Mouse (Mus musculus) layer of hippocampus, postnatal 14 days (tissue): Measurements from ENCODE around the gene Glb1l. TPM values are rescaled to one million over a fixed set of nuclear protein-coding genes. Genes with fewer than 3 reads are reported as not detected.

Experiments
- DNase-seq, 2 experiments: peaks; one replicate each; pipeline ENCODE4 v3.0.0; 2021 to 2022; ENCODE audit warnings: low spot score in 2 of 2, mixed read lengths in 1 of 2
- total RNA-seq, 2 experiments: library from RNA; stranded (reverse); gene quantifications; 2 replicates each; pipeline ENCODE4 v1.2.3; 2021

Glb1l gene
- total RNA-seq, 2 experiments from 2014 or later, result 21.3 to 21.7 TPM

GRCm38 (mm10) chr1:75231664-75232152 is 21.1 kb upstream of the Glb1l start, which contains the start of gene A630095N17Rik:
TSS of gene A630095N17Rik (minus strand) at chr1:75232102.
- no peak for DNase-seq

DNA sequence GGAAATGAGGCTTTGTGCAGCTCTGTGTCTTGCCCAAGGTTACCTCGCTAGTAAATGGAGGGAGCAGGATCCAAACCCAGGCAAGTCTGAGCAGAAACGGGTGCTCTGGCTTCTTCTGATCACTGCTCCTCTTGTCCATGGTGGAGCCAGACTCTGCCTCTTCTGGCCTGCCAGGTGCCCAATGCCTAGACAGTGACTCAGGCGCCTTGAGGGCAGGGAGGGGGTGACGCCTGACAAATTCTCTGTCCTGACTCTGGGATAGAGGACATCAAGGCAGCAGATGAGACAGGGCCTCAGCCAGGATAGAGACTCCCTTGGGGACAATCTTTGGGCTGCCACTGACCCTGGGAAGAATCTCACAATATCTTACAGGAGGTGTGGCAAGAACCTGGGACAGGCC is 20.6 kb upstream of the Glb1l start:
- DNase-seq, result no peak

DNA sequence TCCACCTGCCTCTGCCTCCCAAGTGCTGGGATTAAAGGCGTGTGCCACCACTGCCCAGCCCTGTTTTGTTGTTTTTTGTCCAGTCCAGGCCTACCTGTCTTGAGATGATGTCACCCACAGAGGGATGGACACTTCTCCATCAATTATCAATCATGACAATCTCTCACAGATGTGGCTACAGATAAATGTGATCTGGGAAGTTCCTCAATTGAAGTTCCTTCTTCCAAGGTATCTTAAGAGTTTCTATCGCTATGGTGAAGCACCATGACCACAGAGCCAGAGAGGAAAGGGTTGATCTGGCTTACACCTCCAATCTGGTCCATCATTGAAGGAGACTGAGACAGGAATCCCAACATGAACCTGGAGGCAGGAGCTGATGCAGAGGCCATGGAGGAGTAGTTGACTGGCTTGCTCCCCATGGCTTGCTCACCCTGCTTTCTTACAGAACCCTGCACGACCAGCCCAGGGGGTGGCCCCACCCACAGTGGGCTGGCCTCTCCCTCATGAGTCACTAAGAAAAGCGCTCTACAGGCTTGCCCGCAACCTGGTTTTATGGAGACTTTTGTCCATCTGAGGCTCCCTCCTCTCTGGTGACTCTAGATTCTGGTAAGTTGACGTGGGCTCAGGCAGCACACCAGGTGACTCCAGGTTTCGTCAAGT is 19.9 kb upstream of the Glb1l start:
- DNase-seq, result no peak

- no peak for DNase-seq
Observed at GRCm38 (mm10) chr1:75229158-75229557, 18.5 kb upstream of the Glb1l start.

- no peak for DNase-seq
Observed at GRCm38 (mm10) chr1:75227653-75228052, 17.0 kb upstream of the Glb1l start.

GRCm38 (mm10) chr1:75226138-75226537 is 15.5 kb upstream of the Glb1l start:
- DNase-seq, result no peak

DNA sequence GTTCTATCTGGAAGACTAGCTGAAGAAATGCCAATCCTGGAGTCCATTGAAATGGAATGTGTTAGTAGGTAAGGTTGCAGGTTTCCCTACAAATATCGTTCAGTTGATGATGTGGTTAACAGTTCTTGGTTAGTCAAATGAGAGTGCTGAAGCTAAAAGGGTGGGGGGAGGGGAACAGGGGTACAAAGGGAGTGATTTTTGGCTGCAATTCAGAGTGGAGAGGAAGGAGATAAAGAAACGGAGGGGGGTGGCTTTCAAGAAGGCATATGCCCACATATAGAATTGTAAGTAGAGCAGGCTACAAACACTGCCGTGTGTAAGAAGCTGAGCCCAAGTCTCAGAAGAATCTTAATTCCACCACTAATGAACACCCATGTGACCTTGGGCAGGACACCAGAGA is 14.9 kb upstream of the Glb1l start:
- no peak for DNase-seq

GRCm38 (mm10) chr1:75223532-75223931 is 12.9 kb upstream of the Glb1l start:
- no peak for DNase-seq

- DNase-seq, result no peak
Observed at GRCm38 (mm10) chr1:75222926-75223325, 12.3 kb upstream of the Glb1l start.

- no peak for DNase-seq
Observed at GRCm38 (mm10) chr1:75221538-75221937, 10.9 kb upstream of the Glb1l start.

GRCm38 (mm10) chr1:75219531-75219930 is 8.9 kb upstream of the Glb1l start, which contains the start of gene Tuba4a:
TSS of gene Tuba4a (minus strand) at chr1:75219865.
- DNase-seq, result no peak

DNA sequence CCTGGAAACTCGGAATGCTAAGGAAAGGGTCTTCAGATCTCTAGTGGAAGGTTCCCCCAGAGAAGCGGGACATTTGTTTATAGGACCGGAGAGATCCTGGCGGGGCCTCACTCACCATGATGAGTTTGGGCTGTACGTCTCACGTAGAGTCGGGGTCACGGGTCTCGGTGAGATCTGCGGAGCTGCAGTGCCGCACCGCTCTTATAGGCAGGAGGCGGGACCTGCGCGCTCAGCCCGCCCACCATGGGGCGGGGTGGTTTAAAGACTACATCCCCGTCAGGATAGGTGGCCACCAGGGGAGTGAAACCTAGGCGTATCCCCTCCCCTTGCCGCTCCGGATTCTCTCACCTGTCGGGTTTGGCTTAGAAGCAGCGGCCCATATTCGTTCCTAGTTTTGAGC is 8.5 kb upstream of the Glb1l start:
- DNase-seq, result peak; percentile 84 to 91

DNA sequence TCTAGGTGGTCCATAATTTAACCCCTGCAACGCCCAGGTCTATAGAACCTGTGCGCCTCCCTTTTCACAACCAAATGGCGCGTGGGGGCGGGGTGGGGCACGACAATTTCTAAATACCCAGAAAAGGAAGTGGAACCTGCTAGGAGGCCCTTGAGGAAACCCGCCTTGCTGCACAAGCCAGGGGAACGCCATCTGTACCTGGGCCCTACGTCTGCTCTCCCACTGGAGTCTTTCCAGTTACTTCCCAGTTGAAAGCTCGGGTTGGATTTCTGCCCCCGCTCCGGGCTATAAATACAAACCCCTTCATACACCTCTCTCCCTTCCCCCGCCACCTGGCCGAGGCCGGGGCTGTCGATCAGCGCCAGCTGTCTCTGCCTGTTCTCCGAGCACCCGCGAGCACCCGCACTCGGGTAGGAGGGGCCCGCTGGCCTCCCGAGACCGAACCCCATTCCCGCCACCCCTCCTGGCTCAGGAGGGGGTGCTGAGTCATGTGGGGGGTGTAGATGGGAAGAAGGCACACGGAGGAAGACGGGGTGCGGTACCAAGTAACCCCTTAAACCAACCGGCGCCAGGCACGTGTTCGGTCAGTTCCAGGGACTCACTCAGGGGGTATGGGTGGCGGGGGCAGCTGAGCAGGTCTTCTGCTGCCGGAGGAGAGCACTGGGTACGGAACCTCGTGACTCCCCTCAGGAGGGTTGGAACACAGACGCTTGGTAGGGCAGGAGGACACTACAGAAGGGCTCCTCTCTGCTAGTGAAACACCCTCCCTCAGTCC is 7.8 kb upstream of the Glb1l start:
- DNase-seq, result peak; percentile 52 to 60

DNA sequence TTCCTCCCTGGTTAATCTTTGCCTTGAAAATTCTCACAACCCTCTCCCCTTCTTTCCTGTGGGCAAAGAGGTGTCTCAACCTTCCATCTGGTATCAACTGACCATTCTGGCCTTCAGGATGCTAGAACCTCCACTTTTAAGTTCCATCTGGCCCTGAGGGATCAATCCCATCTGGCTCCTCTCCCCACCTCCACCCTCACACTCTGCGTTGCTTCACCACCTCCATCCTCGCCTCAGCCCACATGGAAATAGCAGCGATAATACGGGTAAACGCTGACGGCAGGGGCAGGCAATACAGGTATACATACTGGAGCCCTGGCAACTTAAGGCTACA is 7.2 kb upstream of the Glb1l start:
- DNase-seq, result no peak

GRCm38 (mm10) chr1:75216797-75217585 is 6.4 kb upstream of the Glb1l start:
- no peak for DNase-seq

- DNase-seq, result no peak
Observed at GRCm38 (mm10) chr1:75215785-75216184, 5.2 kb upstream of the Glb1l start.

GRCm38 (mm10) chr1:75214886-75215285 is 4.3 kb upstream of the Glb1l start:
- peak; percentile 66 to 85 for DNase-seq

DNA sequence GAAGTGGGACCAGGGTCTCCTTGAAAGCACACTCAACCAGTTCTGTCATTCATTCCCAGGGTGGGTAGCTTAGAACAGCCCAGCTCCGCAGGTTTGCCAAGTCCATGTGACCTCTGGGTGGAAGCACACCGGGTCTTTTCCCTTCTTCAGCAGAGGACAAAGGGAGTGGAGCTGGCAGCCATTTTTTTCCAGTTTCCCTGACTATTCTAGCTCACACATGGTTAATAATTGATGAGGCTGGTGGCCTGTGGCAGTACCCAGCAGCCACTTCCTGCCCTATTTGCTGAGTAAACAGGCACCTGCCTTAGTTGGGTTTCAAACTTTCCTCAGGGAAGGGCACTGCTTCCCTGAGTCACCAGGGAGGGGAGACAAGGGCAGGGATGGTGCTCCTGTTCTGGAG is 3.8 kb upstream of the Glb1l start:
- no peak for DNase-seq

- DNase-seq, result no peak
Observed at GRCm38 (mm10) chr1:75213096-75213495, 2.5 kb upstream of the Glb1l start.

GRCm38 (mm10) chr1:75212542-75212941 is 1.9 kb upstream of the Glb1l start:
- no peak for DNase-seq

DNA sequence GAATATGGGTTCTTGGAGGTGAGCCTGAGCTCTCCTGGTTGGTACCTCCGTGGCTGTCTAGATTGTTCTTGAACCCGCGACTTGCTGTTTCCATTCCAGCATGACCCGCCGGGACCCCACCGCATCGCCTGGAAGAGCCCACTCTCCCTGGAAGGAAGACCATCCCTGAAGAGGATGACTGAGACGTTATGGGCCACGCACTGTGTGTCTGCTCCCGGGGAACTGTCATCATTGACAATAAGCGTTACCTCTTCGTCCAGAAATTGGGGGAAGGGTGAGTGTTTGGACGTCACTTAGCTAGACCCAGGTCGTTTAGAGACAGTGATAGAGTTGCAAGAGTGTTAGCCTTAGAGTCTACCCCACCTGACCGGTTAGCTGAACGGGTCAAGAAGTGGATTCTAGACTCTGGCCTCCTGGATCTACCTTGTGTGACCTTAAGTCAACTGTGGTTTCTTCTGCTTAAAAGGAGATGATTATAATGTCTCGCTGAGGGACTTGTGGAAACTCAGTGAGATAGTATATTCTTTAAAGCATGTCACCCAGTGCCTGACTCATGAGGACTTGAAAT is 612 bp upstream of the Glb1l start:
- DNase-seq, result no peak
